Mouse (Mus musculus): ENCODE data around the gene Trhr2. TPM values are rescaled to one million over a fixed set of nuclear protein-coding genes. Genes with fewer than 3 reads are reported as not detected.
A peak's percentile ranks its signal among the peaks of the same experiment; 100 is the strongest.
"Not testable (repeated sequence)": the region's sequence is repeated elsewhere in the genome, so short reads cannot be mapped to it uniquely, and the experiment has no call there.

Gene Trhr2
- total RNA-seq, 1 experiment, result not detected

DNA sequence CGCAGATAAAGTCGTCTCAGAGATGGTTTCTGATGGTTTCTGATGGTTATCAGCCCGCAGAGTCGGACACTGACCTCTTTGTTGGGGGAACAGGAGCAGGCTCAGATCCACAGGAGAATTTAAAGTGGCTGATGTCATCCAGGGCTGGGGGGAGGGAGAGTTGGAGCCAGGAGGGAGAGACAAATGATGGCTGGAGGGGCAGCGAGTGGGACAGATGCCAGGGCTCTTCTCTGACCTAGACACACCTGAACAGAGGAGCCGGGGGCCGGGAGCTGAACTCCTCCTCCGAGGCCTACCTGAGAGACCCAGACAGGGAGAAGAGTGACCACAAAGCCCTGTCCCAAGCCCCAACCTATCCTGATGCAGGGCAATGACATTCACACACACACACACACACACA, 31.5 kb downstream of the Trhr2 start:
- DNase-seq (ENCODE audit: low read depth, low spot score), result no peak
- Histone ChIP-seq H3K27ac (ENCODE audit: insufficient read depth, low read depth, low read length, poor library complexity, severe bottlenecking) (no peak overlapping the region), H3K36me3 (ENCODE audit: control insufficient read depth, insufficient read depth, low read length, poor library complexity, severe bottlenecking) (no peaks in the 10 kb centered on the region), H3K9ac (ENCODE audit: insufficient read depth, low read depth, low read length, poor library complexity, severe bottlenecking) (no peak overlapping the region), H3K4me3 (ENCODE audit: insufficient read depth in 1 of 2, low read depth in 1 of 2, low read length in 2 of 2, poor library complexity in 1 of 2, severe bottlenecking in 1 of 2) (no peak overlapping the region), H3K4me1 (ENCODE audit: control insufficient read depth in 2 of 2, insufficient read depth in 2 of 2, low read length in 2 of 2, poor library complexity in 1 of 2) (peaks cover 2 to 11% of the 10 kb centered on the region in 2 experiments; a peak in 2 of 4 replicates), H3K9me3 (ENCODE audit: control insufficient read depth, insufficient read depth, low read depth, low read length) (no peaks in the 10 kb centered on the region)
- in situ Hi-C loops (cut with MboI; ENCODE audit: low sequenced_read_pairs in 2 of 2, unreplicated experiment in 2 of 2), result no loop called here
- no peak for TF ChIP-seq HCFC1 (IDR thresholded peaks at IDR 0.05; ENCODE audit: borderline replicate concordance, insufficient read depth, low read length)
- TF ChIP-seq CHD2 (IDR thresholded peaks at IDR 0.05; ENCODE audit: low read depth, low read length), result no peak
- no peak for TF ChIP-seq ZNF384 (IDR thresholded peaks at IDR 0.05; ENCODE audit: low read depth, low read length)
- no peak for TF ChIP-seq MAFK (IDR thresholded peaks at IDR 0.05; ENCODE audit: insufficient read depth, low read depth, low read length)
- no peak for TF ChIP-seq ZC3H11A (IDR thresholded peaks at IDR 0.05; ENCODE audit: borderline replicate concordance, low read depth, low read length)

DNA sequence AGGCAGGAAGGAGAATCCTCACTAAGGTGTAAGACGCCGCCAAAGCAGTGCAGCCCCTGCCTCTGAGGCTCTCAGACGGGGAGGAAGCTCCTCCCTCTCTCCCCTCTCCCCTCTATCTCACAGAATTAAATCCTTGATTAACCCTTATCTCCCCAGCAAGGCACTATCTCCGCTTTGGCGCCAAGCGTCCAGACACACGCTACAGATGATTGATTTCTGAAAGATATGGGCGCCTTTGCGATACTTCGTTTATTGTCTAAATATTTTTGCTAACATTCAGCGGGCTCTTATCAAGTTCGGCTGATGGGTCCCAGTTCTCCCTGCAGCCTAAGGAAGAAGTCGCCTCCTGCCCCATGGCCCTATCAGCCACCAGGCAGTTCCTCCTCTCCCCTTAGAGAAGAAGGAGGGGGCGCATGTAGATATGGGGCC, 34.4 kb downstream of the Trhr2 start:
- DNase-seq (ENCODE audit: low read depth, low spot score), result no peak
- peaks cover 2 to 17% of the 10 kb centered on the region in 2 experiments; a peak in 2 of 4 replicates for H3K4me1 ChIP-seq (ENCODE audit: control insufficient read depth in 2 of 2, insufficient read depth in 2 of 2, low read length in 2 of 2, poor library complexity in 1 of 2)
- no peak overlapping the region for H3K27ac ChIP-seq (ENCODE audit: insufficient read depth, low read depth, low read length, poor library complexity, severe bottlenecking)
- no peak overlapping the region for H3K4me3 ChIP-seq (ENCODE audit: insufficient read depth in 1 of 2, low read depth in 1 of 2, low read length in 2 of 2, poor library complexity in 1 of 2, severe bottlenecking in 1 of 2)
- no peak for TF ChIP-seq ZC3H11A (IDR thresholded peaks at IDR 0.05; ENCODE audit: borderline replicate concordance, low read depth, low read length)
- TF ChIP-seq HCFC1 (IDR thresholded peaks at IDR 0.05; ENCODE audit: borderline replicate concordance, insufficient read depth, low read length), result no peak
- no peak for TF ChIP-seq MAFK (IDR thresholded peaks at IDR 0.05; ENCODE audit: insufficient read depth, low read depth, low read length)
- no peak for TF ChIP-seq ZNF384 (IDR thresholded peaks at IDR 0.05; ENCODE audit: low read depth, low read length)
- no peak for TF ChIP-seq CHD2 (IDR thresholded peaks at IDR 0.05; ENCODE audit: low read depth, low read length)
- in situ Hi-C loops (cut with MboI; ENCODE audit: low sequenced_read_pairs in 2 of 2, unreplicated experiment in 2 of 2), result no loop called here
- H3K9me3 ChIP-seq (ENCODE audit: control insufficient read depth, insufficient read depth, low read depth, low read length), result no peaks in the 10 kb centered on the region
- peak overlapping the region; percentile 23; the same call in 1 of the 2 replicates for H3K9ac ChIP-seq (ENCODE audit: insufficient read depth, low read depth, low read length, poor library complexity, severe bottlenecking)
- no peaks in the 10 kb centered on the region for H3K36me3 ChIP-seq (ENCODE audit: control insufficient read depth, insufficient read depth, low read length, poor library complexity, severe bottlenecking)

DNA sequence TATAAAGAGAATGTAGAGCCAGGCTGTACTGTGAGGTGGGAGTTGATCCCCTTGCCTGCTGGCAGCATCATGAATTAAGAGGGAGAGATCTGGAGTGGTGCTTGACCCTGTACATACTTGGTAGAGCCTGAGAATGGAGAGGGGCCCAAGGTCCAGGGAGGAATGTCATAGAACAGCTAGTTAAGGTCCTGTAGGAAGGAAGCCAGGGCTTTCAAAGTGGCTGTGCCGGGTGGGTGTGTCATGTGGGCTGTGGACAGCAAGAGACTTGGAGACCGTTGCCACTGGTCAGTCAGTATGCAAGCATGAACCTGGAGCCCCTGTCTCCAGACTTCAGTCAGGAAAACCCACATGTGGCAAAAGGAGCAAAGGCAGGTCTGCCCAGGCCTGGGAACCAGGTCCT, 35.4 kb downstream of the Trhr2 start:
- peaks cover 2 to 25% of the 10 kb centered on the region in 2 experiments; a peak in 3 of 4 replicates for H3K4me1 ChIP-seq (ENCODE audit: control insufficient read depth in 2 of 2, insufficient read depth in 2 of 2, low read length in 2 of 2, poor library complexity in 1 of 2)
- no peak overlapping the region for H3K27ac ChIP-seq (ENCODE audit: insufficient read depth, low read depth, low read length, poor library complexity, severe bottlenecking)
- no peak overlapping the region for H3K4me3 ChIP-seq (ENCODE audit: insufficient read depth in 1 of 2, low read depth in 1 of 2, low read length in 2 of 2, poor library complexity in 1 of 2, severe bottlenecking in 1 of 2)

DNA sequence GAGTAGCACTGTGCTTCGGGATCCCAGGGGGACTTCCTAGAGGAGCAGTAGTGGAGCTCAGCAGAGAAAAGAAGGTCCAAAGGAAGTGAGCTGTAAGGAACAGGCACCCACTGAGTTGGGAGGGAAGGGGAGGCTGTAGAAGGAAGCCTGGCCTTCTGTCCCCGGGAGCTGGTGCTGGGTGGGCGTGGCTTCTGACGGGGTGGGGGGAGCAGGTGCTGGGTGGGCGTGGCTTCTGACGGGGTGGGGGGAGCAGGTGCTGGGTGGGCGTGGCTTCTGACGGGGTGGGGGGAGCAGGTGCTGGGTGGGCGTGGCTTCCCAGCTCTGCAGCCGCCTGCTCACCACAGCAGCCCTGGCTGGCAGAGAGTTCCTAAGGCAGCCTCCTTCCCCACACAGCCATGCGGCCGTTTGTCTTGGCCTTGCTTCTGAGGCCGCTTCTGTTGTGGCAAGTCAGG, 36.6 kb downstream of the Trhr2 start:
- H3K36me3 ChIP-seq (ENCODE audit: control insufficient read depth, insufficient read depth, low read length, poor library complexity, severe bottlenecking); H3K4me3 ChIP-seq (ENCODE audit: insufficient read depth in 1 of 2, low read depth in 1 of 2, low read length in 2 of 2, poor library complexity in 1 of 2, severe bottlenecking in 1 of 2); H3K9me3 ChIP-seq (ENCODE audit: control insufficient read depth, insufficient read depth, low read depth, low read length); H3K27ac ChIP-seq (ENCODE audit: insufficient read depth, low read depth, low read length, poor library complexity, severe bottlenecking); DNase-seq (ENCODE audit: low read depth, low spot score); in situ Hi-C loops (cut with MboI; ENCODE audit: low sequenced_read_pairs in 2 of 2, unreplicated experiment in 2 of 2): not testable (repeated sequence)
- Histone ChIP-seq H3K4me1 (ENCODE audit: control insufficient read depth in 2 of 2, insufficient read depth in 2 of 2, low read length in 2 of 2, poor library complexity in 1 of 2) (peaks cover 2 to 27% of the 10 kb centered on the region in 2 experiments; a peak in 3 of 4 replicates), H3K9ac (ENCODE audit: insufficient read depth, low read depth, low read length, poor library complexity, severe bottlenecking) (peak overlapping the region; percentile 46; the same call in 1 of the 2 replicates)

More for the DNA sequence above, 35.4 kb downstream of the Trhr2 start:
- DNase-seq (ENCODE audit: low read depth, low spot score), result no peak
- no peaks in the 10 kb centered on the region for H3K9me3 ChIP-seq (ENCODE audit: control insufficient read depth, insufficient read depth, low read depth, low read length)
- H3K36me3 ChIP-seq (ENCODE audit: control insufficient read depth, insufficient read depth, low read length, poor library complexity, severe bottlenecking), result no peaks in the 10 kb centered on the region
- H3K9ac ChIP-seq (ENCODE audit: insufficient read depth, low read depth, low read length, poor library complexity, severe bottlenecking), result no peak overlapping the region
- TF ChIP-seq CHD2 (IDR thresholded peaks at IDR 0.05; ENCODE audit: low read depth, low read length) (no peak), MAFK (IDR thresholded peaks at IDR 0.05; ENCODE audit: insufficient read depth, low read depth, low read length) (no peak), ZC3H11A (IDR thresholded peaks at IDR 0.05; ENCODE audit: borderline replicate concordance, low read depth, low read length) (no peak), HCFC1 (IDR thresholded peaks at IDR 0.05; ENCODE audit: borderline replicate concordance, insufficient read depth, low read length) (no peak), ZNF384 (IDR thresholded peaks at IDR 0.05; ENCODE audit: low read depth, low read length) (no peak)
- in situ Hi-C loops (cut with MboI; ENCODE audit: low sequenced_read_pairs in 2 of 2, unreplicated experiment in 2 of 2), result no loop called here

DNA sequence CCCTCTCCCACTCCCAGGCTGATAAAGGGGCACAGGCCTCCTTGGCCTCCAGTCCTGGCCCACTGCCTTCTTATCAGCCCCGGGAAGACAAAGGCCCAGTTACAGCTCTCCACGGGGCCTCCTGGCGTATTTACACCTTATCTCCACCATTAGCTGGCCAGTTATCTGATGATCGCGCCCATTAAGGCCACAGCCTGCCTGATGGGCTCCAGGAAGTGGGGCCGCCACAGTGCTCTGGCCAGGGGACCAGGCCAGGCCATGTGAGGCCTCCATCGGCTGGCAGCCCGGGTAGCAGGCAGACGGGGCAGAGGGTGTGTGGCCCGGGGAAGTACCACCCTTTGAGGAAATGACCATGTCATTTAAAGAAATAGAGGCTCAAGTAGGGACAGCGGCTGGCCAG, 37.8 kb downstream of the Trhr2 start:
- Histone ChIP-seq H3K4me1 (ENCODE audit: control insufficient read depth in 2 of 2, insufficient read depth in 2 of 2, low read length in 2 of 2, poor library complexity in 1 of 2) (peaks cover 2 to 38% of the 10 kb centered on the region in 2 experiments; a peak in 3 of 4 replicates), H3K9me3 (ENCODE audit: control insufficient read depth, insufficient read depth, low read depth, low read length) (no peaks in the 10 kb centered on the region), H3K4me3 (ENCODE audit: insufficient read depth in 1 of 2, low read depth in 1 of 2, low read length in 2 of 2, poor library complexity in 1 of 2, severe bottlenecking in 1 of 2) (no peak overlapping the region), H3K27ac (ENCODE audit: insufficient read depth, low read depth, low read length, poor library complexity, severe bottlenecking) (no peak overlapping the region), H3K9ac (ENCODE audit: insufficient read depth, low read depth, low read length, poor library complexity, severe bottlenecking) (no peak overlapping the region), H3K36me3 (ENCODE audit: control insufficient read depth, insufficient read depth, low read length, poor library complexity, severe bottlenecking) (no peaks in the 10 kb centered on the region)
- DNase-seq (ENCODE audit: low read depth, low spot score), result no peak
- TF ChIP-seq MAFK (IDR thresholded peaks at IDR 0.05; ENCODE audit: insufficient read depth, low read depth, low read length), result no peak
- no peak for TF ChIP-seq CHD2 (IDR thresholded peaks at IDR 0.05; ENCODE audit: low read depth, low read length)
- TF ChIP-seq ZC3H11A (IDR thresholded peaks at IDR 0.05; ENCODE audit: borderline replicate concordance, low read depth, low read length), result no peak
- no peak for TF ChIP-seq ZNF384 (IDR thresholded peaks at IDR 0.05; ENCODE audit: low read depth, low read length)
- TF ChIP-seq HCFC1 (IDR thresholded peaks at IDR 0.05; ENCODE audit: borderline replicate concordance, insufficient read depth, low read length), result no peak
- in situ Hi-C loops (cut with MboI; ENCODE audit: low sequenced_read_pairs in 2 of 2, unreplicated experiment in 2 of 2), result no loop called here

Measured in ES-E14 (cell line).